Mouse (Mus musculus) CD4-positive naive resting alpha-beta T cell, adult 76 days (primary cell): Measurements from ENCODE around the gene Rpl36a. TPM values are rescaled to one million over a fixed set of nuclear protein-coding genes. Genes with fewer than 3 reads are reported as not detected.

Source experiments
- total RNA-seq: library from RNA; stranded (reverse); gene quantifications from one replicate; pipeline ENCODE4 v1.2.4, GENCODE M21; 2023

Rpl36a gene
- total RNA-seq: 638 TPM

DNA sequence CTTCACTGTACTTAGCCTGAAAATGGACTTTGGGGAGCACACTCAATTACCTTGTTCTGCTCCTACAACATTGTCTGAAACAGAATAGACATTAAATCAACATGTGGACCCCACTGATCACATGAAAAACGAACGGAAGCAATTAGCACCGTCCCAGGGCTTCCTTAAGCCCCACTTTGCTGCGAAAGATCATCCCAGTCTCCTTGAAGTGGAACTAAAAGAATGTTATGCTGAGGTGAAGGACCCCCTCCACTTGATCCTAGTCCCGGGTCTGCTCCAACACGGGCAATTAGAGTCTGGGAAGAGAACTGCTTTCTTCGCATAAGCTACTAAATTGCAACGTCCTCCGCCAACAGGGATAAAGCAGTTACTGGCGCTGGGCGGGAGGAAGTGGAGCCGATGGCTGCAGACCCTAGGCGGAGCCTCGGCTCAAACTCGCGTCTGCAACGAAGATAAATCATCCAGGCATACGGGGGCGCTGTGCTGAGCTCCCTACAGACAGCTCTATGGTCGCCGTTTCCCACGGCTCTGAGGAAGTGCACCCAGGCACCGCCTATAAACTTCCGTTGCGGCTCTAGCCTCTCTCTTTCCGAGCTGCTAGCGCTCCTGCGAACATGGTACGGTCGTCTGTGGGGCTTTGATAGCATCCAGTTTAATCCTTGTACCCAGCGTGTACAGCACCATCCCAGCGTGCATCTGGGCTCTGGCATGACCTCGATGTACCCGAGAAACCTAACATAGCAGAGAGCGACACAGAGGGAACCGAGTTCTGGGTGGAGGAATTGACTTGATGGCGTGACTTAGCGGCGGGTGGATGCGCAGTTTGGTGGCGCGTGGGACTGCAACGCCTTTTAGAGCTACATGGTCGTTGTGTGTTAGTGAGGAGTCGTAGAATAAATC, at the start of gene Rpl36a:
Gene Rpl36a (plus strand): TSS at position 552 of the 900 bp plus-strand sequence.

GRCm38 (mm10) chrX:134541145-134541954, 44.1 kb upstream of the Rpl36a start, which contains the start of gene Timm8a1:
TSS of gene Timm8a1 (minus strand) at chrX:134541865.

DNA sequence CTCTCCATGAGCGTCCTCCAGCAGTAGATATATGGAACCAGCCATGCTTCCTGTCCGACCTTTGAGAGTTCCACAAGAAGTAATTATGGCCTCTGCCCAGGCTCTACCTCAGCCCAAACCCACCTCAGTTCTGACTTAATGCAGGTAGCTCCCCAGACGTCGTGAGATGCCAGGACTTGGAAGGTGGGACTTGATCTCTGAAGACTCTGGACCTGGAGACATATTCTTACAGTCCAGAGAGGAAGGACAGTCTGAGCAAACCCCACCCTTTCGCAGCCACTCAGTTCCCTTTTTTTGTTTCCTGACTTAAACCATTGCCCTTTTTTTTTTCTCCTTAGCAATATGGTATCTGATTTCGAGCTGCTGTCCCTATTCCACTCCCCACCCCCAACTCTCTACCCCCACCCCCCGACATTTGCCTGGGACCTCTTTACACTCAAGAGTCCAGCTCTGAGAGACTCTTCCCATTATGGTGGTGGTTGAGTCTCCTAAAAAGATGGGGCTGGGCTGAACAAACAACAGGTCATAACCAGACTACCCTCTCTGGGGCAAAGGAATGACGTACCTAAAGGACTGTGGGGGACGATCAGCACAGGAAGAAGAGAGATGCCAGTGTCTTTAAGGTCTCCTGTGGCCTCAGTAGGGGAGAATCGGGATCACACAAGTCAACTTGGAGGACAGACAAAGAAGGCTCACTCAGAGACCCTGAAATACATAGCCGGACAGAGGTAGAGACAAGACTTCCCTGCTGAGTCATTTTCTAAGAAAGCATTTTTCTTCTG, 2.4 kb upstream of the Rpl36a start, which contains the start of gene Btk:
Gene Btk (minus strand): TSS at position 683 of the 782 bp plus-strand sequence.

DNA sequence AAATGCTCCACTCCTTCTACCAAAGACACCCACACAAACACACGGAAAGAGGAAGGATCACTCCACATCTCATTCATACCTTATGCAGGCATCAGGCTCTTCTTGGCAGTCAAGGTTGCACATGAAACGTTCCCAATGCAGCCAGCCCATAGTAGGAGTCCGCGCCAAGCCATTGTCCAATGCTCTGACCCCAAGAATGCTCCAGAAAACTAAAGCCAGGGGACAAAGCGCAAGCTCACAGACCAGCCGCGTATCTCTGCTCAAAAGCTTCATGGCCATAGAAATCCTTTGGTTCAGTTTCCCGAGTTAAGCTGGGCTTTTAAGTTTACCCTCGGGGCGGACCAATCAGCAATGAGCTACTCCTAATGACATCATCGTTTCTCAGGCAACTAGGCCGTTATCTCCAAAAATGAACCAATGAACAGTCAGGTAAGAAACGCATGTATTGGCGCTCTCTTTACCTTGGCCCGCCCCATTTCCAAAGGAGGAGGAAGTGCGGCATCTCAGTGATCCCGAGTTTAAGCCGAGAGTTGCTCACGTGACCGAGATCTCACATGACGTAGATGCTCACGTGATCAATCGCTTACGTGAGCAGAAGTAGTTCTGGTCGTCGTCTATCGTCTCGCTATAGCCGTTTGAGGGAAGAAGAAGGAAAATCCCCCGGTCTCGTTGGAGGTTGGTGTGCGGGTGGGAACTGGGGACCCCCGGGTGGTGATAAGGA, 15.4 kb downstream of the Rpl36a start, which contains the start of the genes Gla and Hnrnph2:
Gene Gla (minus strand): TSS at position 467 of the 721 bp plus-strand sequence.
Gene Hnrnph2 (plus strand): TSS at position 521 of the 721 bp plus-strand sequence.

Other genes starting within 250 kb of the Rpl36a start
- gene Drp2, start 181.1 kb upstream of the Rpl36a start, total RNA-seq: not detected
- gene Taf7l, start 109.2 kb upstream of the Rpl36a start, total RNA-seq: not detected
- 11.3 TPM for gene Timm8a1, start 43.8 kb upstream of the Rpl36a start, total RNA-seq
- 9.3 TPM for gene Btk, start 2.1 kb upstream of the Rpl36a start, total RNA-seq
- 24.0 TPM for gene Gla, start 15.5 kb downstream of the Rpl36a start, total RNA-seq
- 137 TPM for gene Hnrnph2, start 15.5 kb downstream of the Rpl36a start, total RNA-seq
- gene Armcx4, start 100.9 kb downstream of the Rpl36a start, total RNA-seq: 5.7 TPM
- gene Armcx1, start 132.3 kb downstream of the Rpl36a start, total RNA-seq: 5.2 TPM
- gene Armcx6, start 165.8 kb downstream of the Rpl36a start, total RNA-seq: 2.7 TPM
- gene Armcx3, start 170.9 kb downstream of the Rpl36a start, total RNA-seq: 9.4 TPM
- 20.5 TPM for gene Armcx2, start 223.6 kb downstream of the Rpl36a start, total RNA-seq